Mouse (Mus musculus): ENCODE data around the gene Fbxw25. TPM values are rescaled to one million over a fixed set of nuclear protein-coding genes. Genes with fewer than 3 reads are reported as not detected.
"Not testable (repeated sequence)": the region's sequence is repeated elsewhere in the genome, so short reads cannot be mapped to it uniquely, and the experiment has no call there.

The Fbxw25 gene
- polyA plus RNA-seq (2016; fragmentation: Nextera tagmentation; extraction: Ambion mirVana) = not detected in 2 replicates

DNA sequence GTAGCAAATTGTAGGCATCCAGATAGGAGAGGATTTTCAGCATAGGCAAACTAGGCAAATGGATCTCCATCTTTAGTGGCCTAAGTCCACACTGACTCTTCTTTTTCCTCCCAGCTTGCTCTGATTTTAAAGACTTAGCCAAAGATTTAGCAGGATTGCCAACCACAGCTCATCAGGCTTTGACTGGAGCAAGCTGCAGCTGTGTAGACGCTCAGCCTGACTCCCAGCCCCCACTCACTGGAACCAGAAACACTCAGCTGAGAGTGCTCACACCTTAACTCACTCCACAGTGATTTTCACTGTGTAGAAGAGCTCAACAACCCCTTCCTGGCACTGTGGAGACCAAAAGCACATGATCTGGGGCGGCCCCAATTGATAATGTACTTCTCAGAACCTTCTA, at the start of gene Fbxw25:
Fbxw25 (minus strand) TSS at position 101 of the 400 bp plus-strand sequence.
- 79% methylated on average over 2 of the region's 2 CpGs for WGBS
- H3K36me3 ChIP-seq; ATAC-seq (ENCODE audit: low FRiP score); H3K4me1 ChIP-seq; H3K27me3 ChIP-seq; H3K9me3 ChIP-seq (replicated peaks); H3K9ac ChIP-seq; H3K4me2 ChIP-seq (replicated peaks); H3K4me3 ChIP-seq; H3K27ac ChIP-seq: not testable (repeated sequence)

DNA sequence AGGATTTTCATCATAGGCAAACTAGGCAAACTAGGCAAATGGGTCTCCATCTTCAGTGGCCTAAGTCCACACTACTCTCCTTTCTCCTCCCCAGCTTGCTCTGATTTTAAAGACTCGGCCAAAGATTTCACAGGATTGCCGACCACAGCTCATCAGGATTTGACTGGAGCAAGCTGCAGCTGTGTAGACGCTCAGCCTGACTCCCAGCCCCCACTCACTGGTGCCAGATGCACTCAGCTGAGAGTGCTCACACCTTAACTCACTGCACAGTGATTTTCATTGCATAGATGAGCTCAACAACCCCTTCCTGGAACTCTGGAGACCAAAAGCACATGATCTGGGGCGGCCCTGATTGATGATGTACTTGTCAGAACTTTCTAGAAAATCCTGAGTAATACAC, 38.1 kb upstream of the Fbxw25 start, which contains the start of gene Fbxw18:
Fbxw18 (minus strand) TSS at position 101 of the 400 bp plus-strand sequence.
- WGBS = 83% methylated on average over 4 of the region's 4 CpGs
- H3K27me3 ChIP-seq; H3K27ac ChIP-seq; ATAC-seq (ENCODE audit: low FRiP score); H3K9ac ChIP-seq; H3K36me3 ChIP-seq; H3K9me3 ChIP-seq (replicated peaks); H3K4me3 ChIP-seq; H3K4me1 ChIP-seq; H3K4me2 ChIP-seq (replicated peaks): not testable (repeated sequence)

DNA sequence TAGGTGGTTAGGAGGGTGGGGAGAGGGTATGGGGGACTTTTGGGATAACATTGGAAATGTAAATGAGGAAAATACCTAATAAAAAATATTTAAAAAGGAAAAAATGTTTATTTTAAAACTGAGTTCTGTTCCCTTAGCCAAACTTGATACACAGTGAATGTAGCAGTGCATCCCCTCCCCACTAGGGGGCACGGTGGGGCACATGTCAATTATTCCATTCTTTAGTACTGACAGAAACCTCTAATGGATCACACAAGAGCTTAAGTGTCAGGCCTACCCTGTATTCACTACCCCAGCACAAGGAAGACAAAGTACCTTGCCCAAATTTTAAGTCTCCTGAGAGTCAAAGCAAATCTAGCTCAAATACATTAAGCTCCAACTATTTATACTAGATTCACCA, 20.8 kb upstream of the Fbxw25 start:
- H3K27me3 ChIP-seq = no peaks in the 10 kb centered on the region
- H3K9me3 ChIP-seq (replicated peaks) = no peaks in the 10 kb centered on the region
- 8% methylated on average over 1 of the region's 1 CpGs for WGBS
- no peak overlapping the region for H3K9ac ChIP-seq
- H3K4me3 ChIP-seq = no peak overlapping the region
- H3K27ac ChIP-seq = no peak overlapping the region
- no peak overlapping the region for H3K4me2 ChIP-seq (replicated peaks)
- no peaks in the 10 kb centered on the region for H3K36me3 ChIP-seq
- ATAC-seq (ENCODE audit: low FRiP score) = no peak
- no peaks in the 10 kb centered on the region for H3K4me1 ChIP-seq

DNA sequence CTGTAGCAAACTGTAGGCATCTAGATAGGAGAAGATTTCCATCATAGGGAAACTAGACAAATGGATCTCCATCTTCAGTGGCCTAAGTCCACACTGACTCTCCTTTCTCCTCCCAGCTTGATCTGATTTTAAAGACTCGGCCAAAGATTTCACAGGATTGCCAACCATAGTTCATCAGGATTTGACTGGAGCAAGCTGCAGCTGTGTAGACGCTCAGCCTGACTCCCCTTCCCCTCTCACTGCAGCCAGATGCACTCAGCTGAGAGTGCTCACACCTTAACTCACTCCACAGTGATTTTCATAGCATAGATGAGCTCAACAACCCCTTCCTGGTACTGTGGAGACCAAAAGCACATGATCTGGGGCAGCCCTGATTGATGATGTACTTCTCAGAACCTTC, 38.5 kb downstream of the Fbxw25 start, which contains the start of gene Fbxw24:
Fbxw24 (minus strand) TSS at position 101 of the 400 bp plus-strand sequence.
- H3K27me3 ChIP-seq; H3K4me2 ChIP-seq (replicated peaks); H3K4me3 ChIP-seq; H3K27ac ChIP-seq; H3K36me3 ChIP-seq; H3K9me3 ChIP-seq (replicated peaks); H3K9ac ChIP-seq; H3K4me1 ChIP-seq; ATAC-seq (ENCODE audit: low FRiP score): not testable (repeated sequence)
- WGBS = 83% methylated on average over 2 of the region's 2 CpGs

DNA sequence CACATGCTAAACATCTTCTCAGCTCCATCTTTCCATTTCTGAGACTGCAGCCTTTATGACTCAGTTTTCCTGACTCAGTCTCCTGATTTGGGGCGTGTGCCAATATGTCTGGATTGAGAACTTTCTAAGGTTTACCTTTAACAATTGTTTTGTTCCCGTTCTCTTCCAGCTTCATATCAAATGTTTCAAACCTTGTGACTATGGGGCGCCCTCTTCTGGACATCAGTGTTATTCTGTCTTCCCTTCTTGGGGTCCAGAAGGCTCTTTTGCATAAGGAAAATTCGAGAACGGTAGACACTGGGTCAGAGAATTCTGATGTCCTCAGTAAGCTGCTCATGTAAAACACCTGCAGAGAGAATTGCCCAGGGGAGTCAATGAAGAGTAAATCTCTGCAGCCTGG, 57.6 kb downstream of the Fbxw25 start:
- not testable (repeated sequence) for H3K4me3 ChIP-seq; H3K4me2 ChIP-seq (replicated peaks); H3K4me1 ChIP-seq; H3K9ac ChIP-seq; H3K9me3 ChIP-seq (replicated peaks); H3K27me3 ChIP-seq; H3K36me3 ChIP-seq; ATAC-seq (ENCODE audit: low FRiP score); H3K27ac ChIP-seq
- 44% methylated on average over 5 of the region's 5 CpGs for WGBS

DNA sequence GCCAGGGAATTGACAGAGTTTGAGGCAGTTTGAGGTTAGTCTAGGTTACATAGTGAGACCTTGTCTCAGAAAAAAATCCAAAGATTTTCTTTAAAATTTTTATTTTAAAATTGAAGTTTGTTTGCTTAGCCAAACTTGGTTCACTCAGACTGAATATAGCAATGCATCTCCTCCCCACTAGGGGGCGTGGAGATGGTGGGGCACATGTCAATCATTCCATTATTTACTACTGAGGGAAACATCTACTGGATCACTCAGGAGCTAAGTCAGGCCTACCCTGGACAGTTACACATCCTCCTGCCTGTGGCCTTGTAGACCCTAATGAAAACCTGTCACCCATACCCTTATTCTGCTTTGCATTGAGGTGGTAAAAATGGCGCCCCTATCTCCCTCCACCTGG, 62.3 kb downstream of the Fbxw25 start:
- H3K9me3 ChIP-seq (replicated peaks); H3K9ac ChIP-seq; H3K36me3 ChIP-seq; H3K27me3 ChIP-seq; H3K27ac ChIP-seq; ATAC-seq (ENCODE audit: low FRiP score); H3K4me3 ChIP-seq; H3K4me1 ChIP-seq; H3K4me2 ChIP-seq (replicated peaks): not testable (repeated sequence)
- WGBS = 65% methylated on average over 2 of the region's 2 CpGs

DNA sequence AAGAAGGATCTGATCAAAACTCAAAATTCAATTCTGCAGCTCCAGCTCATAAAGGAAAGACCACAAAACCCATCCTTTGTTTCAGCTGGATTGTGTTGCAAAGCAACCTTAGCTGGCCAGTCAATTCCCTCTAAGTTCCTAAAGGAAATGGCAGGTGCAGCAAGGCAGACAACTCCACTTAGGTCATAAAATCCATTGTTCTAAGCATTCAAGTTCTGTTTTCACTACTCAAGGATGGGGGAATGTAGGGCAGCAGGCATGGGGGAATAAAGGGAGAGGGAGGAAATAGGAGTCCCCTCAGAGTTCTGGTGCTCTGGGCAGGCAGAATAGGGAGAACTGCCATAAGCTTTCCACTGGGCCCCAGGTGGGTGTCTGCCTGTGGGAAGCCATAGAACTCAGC, 67.2 kb downstream of the Fbxw25 start:
- Histone ChIP-seq H3K4me2 (replicated peaks) (no peak overlapping the region), H3K9ac (no peak overlapping the region), H3K36me3 (no peaks in the 10 kb centered on the region), H3K4me3 (no peak overlapping the region), H3K4me1 (no peaks in the 10 kb centered on the region), H3K27ac (no peak overlapping the region), H3K9me3 (replicated peaks) (0 out of 2 replicates have a peak, but pooled peaks cover 5% of the 10 kb centered on the region), H3K27me3 (no peaks in the 10 kb centered on the region)
- no peak for ATAC-seq (ENCODE audit: low FRiP score)

Other genes with a start within 250 kb of the Fbxw25 start
- gene Fbxw16, start 215.5 kb downstream of the Fbxw25 start, polyA plus RNA-seq (2016; fragmentation: Nextera tagmentation; extraction: Ambion mirVana) = not detected in 2 replicates
- gene Fbxw19, start 168.8 kb downstream of the Fbxw25 start, polyA plus RNA-seq (2016; fragmentation: Nextera tagmentation; extraction: Ambion mirVana) = not detected in 2 replicates
- gene Fbxw15, start 96.4 kb downstream of the Fbxw25 start, polyA plus RNA-seq (2016; fragmentation: Nextera tagmentation; extraction: Ambion mirVana) = 0.14 and 0.17 TPM in 2 replicates
- 0.16 and 0.18 TPM in 2 replicates for gene Fbxw24, start 38.6 kb downstream of the Fbxw25 start, polyA plus RNA-seq (2016; fragmentation: Nextera tagmentation; extraction: Ambion mirVana)
- not detected in 2 replicates for gene Fbxw18, start 38.0 kb upstream of the Fbxw25 start, polyA plus RNA-seq (2016; fragmentation: Nextera tagmentation; extraction: Ambion mirVana)
- not detected in 2 replicates for gene Fbxw26, start 81.4 kb upstream of the Fbxw25 start, polyA plus RNA-seq (2016; fragmentation: Nextera tagmentation; extraction: Ambion mirVana)
- not detected in 2 replicates for gene Fbxw27, start 126.0 kb upstream of the Fbxw25 start, polyA plus RNA-seq (2016; fragmentation: Nextera tagmentation; extraction: Ambion mirVana)
- not detected in 2 replicates for gene Spink8, start 147.6 kb upstream of the Fbxw25 start, polyA plus RNA-seq (2016; fragmentation: Nextera tagmentation; extraction: Ambion mirVana)
- 60.4 and 68.7 TPM in 2 replicates for gene Nme6, start 168.1 kb upstream of the Fbxw25 start, polyA plus RNA-seq (2016; fragmentation: Nextera tagmentation; extraction: Ambion mirVana)
- 1.9 and 2.0 TPM in 2 replicates for gene Camp, start 185.0 kb upstream of the Fbxw25 start, polyA plus RNA-seq (2016; fragmentation: Nextera tagmentation; extraction: Ambion mirVana)
- 34.0 and 35.5 TPM in 2 replicates for gene Cdc25a, start 210.9 kb upstream of the Fbxw25 start, polyA plus RNA-seq (2016; fragmentation: Nextera tagmentation; extraction: Ambion mirVana)

All from hindbrain, embryonic 12.5 days (tissue).